In genomic region chr12:36680883-36681505, GRCm38 (mm10) we compare ENCODE assay signal across 11 mouse cellular contexts.
"Had no signal": no experiment of that assay in that cellular context is flagged by ENCODE, and none has a peak within 500 bp of the region (broad histone marks: within the 10 kb centered on the region; RNA-seq: fewer than 3 reads in every experiment).

No protein-coding gene starts in this region.

- H3K36me3 ChIP-seq: kidney, embryonic 15.5 days; limb, embryonic 13.5 days; midbrain, embryonic 12.5 days had no signal

- H3K4me2 ChIP-seq: kidney, embryonic 15.5 days; limb, embryonic 13.5 days; midbrain, embryonic 12.5 days had no signal

- H3K27me3 ChIP-seq: kidney, embryonic 15.5 days; limb, embryonic 13.5 days; midbrain, embryonic 12.5 days had no signal

- DNase-seq: kidney, adult 2 months; kidney, postnatal 14 days; left cerebral cortex, postnatal 4 days; lung, adult 18-20 months; right cerebral cortex, postnatal 14 days; thymus, postnatal 36 days had no signal

- H3K27ac ChIP-seq: kidney, embryonic 15.5 days; limb, embryonic 13.5 days; liver, embryonic 14.5 days; midbrain, embryonic 12.5 days had no signal

- H3K9ac ChIP-seq: kidney, embryonic 15.5 days; limb, embryonic 13.5 days; liver, embryonic 14.5 days; midbrain, embryonic 12.5 days had no signal

- H3K4me3 ChIP-seq: kidney, embryonic 15.5 days; limb, embryonic 13.5 days; midbrain, embryonic 12.5 days; myocyte had no signal

- H3K4me1 ChIP-seq: kidney, embryonic 15.5 days; limb, embryonic 13.5 days; midbrain, embryonic 12.5 days had no signal

- H3K9me3 ChIP-seq: kidney, embryonic 15.5 days; limb, embryonic 13.5 days; midbrain, embryonic 12.5 days had no signal
